Mouse (Mus musculus): ENCODE data around the gene Nab1. TPM values are rescaled to one million over a fixed set of nuclear protein-coding genes. Genes with fewer than 3 reads are reported as not detected.

Nab1 gene
- polyA plus RNA-seq, 1 experiment = 9.8 TPM

GRCm38 (mm10) chr1:52521436-52521993 is 21.0 kb upstream of the Nab1 start:
- Histone ChIP-seq H3K4me3 (no peak overlapping the region), H3K4me2 (ENCODE audit: low read depth) (no peak overlapping the region), H3K36me3 (ENCODE audit: control insufficient read depth, insufficient read depth) (no peaks in the 10 kb centered on the region), H3K27me3 (ENCODE audit: control insufficient read depth, insufficient read depth, insufficient read length) (no peaks in the 10 kb centered on the region), H3ac (ENCODE audit: control insufficient read depth, insufficient read length) (no peak overlapping the region), H3K79me2 (ENCODE audit: control insufficient read depth, insufficient read depth) (no peaks in the 10 kb centered on the region)
- no peak for TF ChIP-seq MYOD1 (IDR thresholded peaks at IDR 0.05; ENCODE audit: control insufficient read depth in 1 of 3, insufficient read length in 2 of 3, low read depth in 2 of 3)

GRCm38 (mm10) chr1:52520131-52520530 is 19.7 kb upstream of the Nab1 start:
- Histone ChIP-seq H3K4me3 (no peak overlapping the region), H3K79me2 (ENCODE audit: control insufficient read depth, insufficient read depth) (no peaks in the 10 kb centered on the region), H3K36me3 (ENCODE audit: control insufficient read depth, insufficient read depth) (no peaks in the 10 kb centered on the region), H3K4me2 (ENCODE audit: low read depth) (no peak overlapping the region), H3K27me3 (ENCODE audit: control insufficient read depth, insufficient read depth, insufficient read length) (no peaks in the 10 kb centered on the region), H3ac (ENCODE audit: control insufficient read depth, insufficient read length) (no peak overlapping the region)
- TF ChIP-seq E2F4 (IDR thresholded peaks at IDR 0.05; ENCODE audit: insufficient read depth) (no peak), SRF (IDR thresholded peaks at IDR 0.05; ENCODE audit: control insufficient read depth, insufficient read length, low read depth) (no peak), USF1 (IDR thresholded peaks at IDR 0.05; ENCODE audit: low read depth) (no peak), POLR2AphosphoS2 (IDR thresholded peaks at IDR 0.05; ENCODE audit: insufficient read length, low read depth) (no peak), MAX (IDR thresholded peaks at IDR 0.05; ENCODE audit: low read depth) (no peak), CEBPB (IDR thresholded peaks at IDR 0.05; ENCODE audit: insufficient read depth, poor library complexity, severe bottlenecking) (no peak)

GRCm38 (mm10) chr1:52515249-52515648 is 14.8 kb upstream of the Nab1 start:
- no peak overlapping the region for H3K4me3 ChIP-seq
- no peaks in the 10 kb centered on the region for H3K27me3 ChIP-seq (ENCODE audit: control insufficient read depth, insufficient read depth, insufficient read length)
- H3ac ChIP-seq (ENCODE audit: control insufficient read depth, insufficient read length) = no peak overlapping the region
- TF ChIP-seq TCF12 (IDR thresholded peaks at IDR 0.05; ENCODE audit: insufficient read depth, poor library complexity, severe bottlenecking) = no peak
- no peak for TF ChIP-seq SRF (IDR thresholded peaks at IDR 0.05; ENCODE audit: control insufficient read depth, insufficient read length, low read depth)
- no peak for TF ChIP-seq POLR2AphosphoS2 (IDR thresholded peaks at IDR 0.05; ENCODE audit: insufficient read length, low read depth)
- TF ChIP-seq CEBPB (IDR thresholded peaks at IDR 0.05; ENCODE audit: insufficient read depth, poor library complexity, severe bottlenecking) = no peak
- TF ChIP-seq TCF3 (IDR thresholded peaks at IDR 0.05; ENCODE audit: insufficient read length, low read depth) = no peak
- no peak for TF ChIP-seq REST (IDR thresholded peaks at IDR 0.05; ENCODE audit: insufficient read depth, insufficient read length)
- no peak for TF ChIP-seq MYOG (IDR thresholded peaks at IDR 0.05; ENCODE audit: control insufficient read depth in 1 of 3, insufficient read depth in 1 of 3, insufficient read length in 2 of 3, low read depth in 2 of 3)
- no peak for TF ChIP-seq MYOD1 (IDR thresholded peaks at IDR 0.05; ENCODE audit: control insufficient read depth in 1 of 3, insufficient read length in 2 of 3, low read depth in 2 of 3)
- TF ChIP-seq USF1 (IDR thresholded peaks at IDR 0.05; ENCODE audit: low read depth) = no peak
- no peak for TF ChIP-seq POLR2A (IDR thresholded peaks at IDR 0.05; ENCODE audit: insufficient read length, low read depth)
- TF ChIP-seq MAX (IDR thresholded peaks at IDR 0.05; ENCODE audit: low read depth) = no peak
- TF ChIP-seq E2F4 (IDR thresholded peaks at IDR 0.05; ENCODE audit: insufficient read depth) = no peak
- H3K4me2 ChIP-seq (ENCODE audit: low read depth) = no peak overlapping the region
- H3K36me3 ChIP-seq (ENCODE audit: control insufficient read depth, insufficient read depth) = no peaks in the 10 kb centered on the region
- no peaks in the 10 kb centered on the region for H3K79me2 ChIP-seq (ENCODE audit: control insufficient read depth, insufficient read depth)

- no peak for TF ChIP-seq E2F4 (IDR thresholded peaks at IDR 0.05; ENCODE audit: insufficient read depth)
- H3K79me2 ChIP-seq (ENCODE audit: control insufficient read depth, insufficient read depth) = no peaks in the 10 kb centered on the region
- no peaks in the 10 kb centered on the region for H3K36me3 ChIP-seq (ENCODE audit: control insufficient read depth, insufficient read depth)
- no peak overlapping the region for H3K4me3 ChIP-seq
- no peaks in the 10 kb centered on the region for H3K27me3 ChIP-seq (ENCODE audit: control insufficient read depth, insufficient read depth, insufficient read length)
- no peak overlapping the region for H3ac ChIP-seq (ENCODE audit: control insufficient read depth, insufficient read length)
- H3K4me2 ChIP-seq (ENCODE audit: low read depth) = no peak overlapping the region
These were observed 11.4 kb upstream of the Nab1 start for GRCm38 (mm10) chr1:52511788-52512425.

GRCm38 (mm10) chr1:52506211-52506610 is 5.7 kb upstream of the Nab1 start:
- no peak for TF ChIP-seq TCF3 (IDR thresholded peaks at IDR 0.05; ENCODE audit: insufficient read length, low read depth)
- TF ChIP-seq POLR2A (IDR thresholded peaks at IDR 0.05; ENCODE audit: insufficient read length, low read depth) = no peak
- TF ChIP-seq TCF12 (IDR thresholded peaks at IDR 0.05; ENCODE audit: insufficient read depth, poor library complexity, severe bottlenecking) = no peak
- no peak for TF ChIP-seq MYOD1 (IDR thresholded peaks at IDR 0.05; ENCODE audit: control insufficient read depth in 1 of 3, insufficient read length in 2 of 3, low read depth in 2 of 3)
- no peak for TF ChIP-seq CEBPB (IDR thresholded peaks at IDR 0.05; ENCODE audit: insufficient read depth, poor library complexity, severe bottlenecking)
- no peak for TF ChIP-seq POLR2AphosphoS2 (IDR thresholded peaks at IDR 0.05; ENCODE audit: insufficient read length, low read depth)
- TF ChIP-seq MAX (IDR thresholded peaks at IDR 0.05; ENCODE audit: low read depth) = no peak
- TF ChIP-seq USF1 (IDR thresholded peaks at IDR 0.05; ENCODE audit: low read depth) = no peak
- TF ChIP-seq REST (IDR thresholded peaks at IDR 0.05; ENCODE audit: insufficient read depth, insufficient read length) = no peak
- no peak for TF ChIP-seq SRF (IDR thresholded peaks at IDR 0.05; ENCODE audit: control insufficient read depth, insufficient read length, low read depth)
- no peak for TF ChIP-seq MYOG (IDR thresholded peaks at IDR 0.05; ENCODE audit: control insufficient read depth in 1 of 3, insufficient read depth in 1 of 3, insufficient read length in 2 of 3, low read depth in 2 of 3)
- no peak for TF ChIP-seq E2F4 (IDR thresholded peaks at IDR 0.05; ENCODE audit: insufficient read depth)
- Histone ChIP-seq H3K79me2 (ENCODE audit: control insufficient read depth, insufficient read depth) (no peaks in the 10 kb centered on the region), H3ac (ENCODE audit: control insufficient read depth, insufficient read length) (no peak overlapping the region), H3K4me2 (ENCODE audit: low read depth) (no peak overlapping the region), H3K4me3 (no peak overlapping the region), H3K27me3 (ENCODE audit: control insufficient read depth, insufficient read depth, insufficient read length) (no peaks in the 10 kb centered on the region), H3K36me3 (ENCODE audit: control insufficient read depth, insufficient read depth) (no peaks in the 10 kb centered on the region)

Data from myocyte (in vitro differentiated cells).